Mouse (Mus musculus) heart, postnatal 25 days (tissue): ENCODE data around the gene Slc35e1. TPM values are rescaled to one million over a fixed set of nuclear protein-coding genes. Genes with fewer than 3 reads are reported as not detected.

Experiments
- DNase-seq: peaks from one replicate; pipeline ENCODE4 v3.0.0; 2022; ENCODE audit warnings: low spot score
- intact Hi-C: fragments of 180-260 bp; cut with DNase I; formaldehyde crosslinking; loops from one replicate; pipeline ENCODE4 v1.15.1; 2025
- total RNA-seq, 2 experiments: library from RNA; stranded (reverse); gene quantifications; 2 replicates each; pipeline ENCODE4 v1.2.3; 2021

Gene Slc35e1
- total RNA-seq, 2 experiments from 2014 or later: 70.1 to 70.3 TPM

DNA sequence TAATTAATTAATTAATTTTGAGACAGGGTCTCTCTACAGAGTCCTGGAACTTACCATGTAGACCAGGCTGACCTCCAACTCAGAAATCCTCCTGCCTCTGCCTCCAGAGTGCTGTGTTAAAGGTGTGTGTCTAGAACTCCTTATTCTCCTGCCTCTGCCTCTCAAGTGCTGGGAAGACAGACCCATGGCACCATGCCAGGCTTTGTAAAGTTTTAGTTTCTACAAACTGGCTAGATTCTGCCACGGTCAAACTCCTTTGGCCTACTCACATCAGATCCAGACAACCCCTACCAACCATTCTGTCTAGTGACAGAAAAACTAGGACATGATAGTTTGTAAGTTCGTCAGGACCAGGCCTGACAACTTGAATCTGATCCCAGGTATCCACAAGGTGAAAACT lies 1.4 kb downstream of the Slc35e1 start:
- DNase-seq: no peak
- intact Hi-C loops: no loop called here

DNA sequence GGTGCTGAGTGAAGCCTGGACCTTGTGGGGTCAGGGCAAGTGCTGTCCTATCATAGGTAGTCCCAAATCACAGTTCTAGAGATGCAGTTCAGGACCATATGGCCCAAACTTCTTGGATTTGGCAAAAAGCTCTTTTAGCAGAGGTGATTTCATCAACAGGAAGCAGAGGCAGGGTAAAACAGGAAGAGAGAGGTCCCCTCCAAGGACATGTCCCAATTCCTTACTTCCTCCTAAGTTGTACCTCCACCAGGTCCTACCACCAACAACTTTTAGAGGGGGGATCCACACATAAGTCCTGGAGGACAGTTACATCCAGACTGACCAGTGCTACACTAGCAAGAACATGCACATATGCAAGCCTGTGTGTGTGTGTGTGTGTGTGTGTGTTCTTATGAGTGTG lies 5.4 kb downstream of the Slc35e1 start:
- intact Hi-C loops: no loop called here
- DNase-seq: no peak

DNA sequence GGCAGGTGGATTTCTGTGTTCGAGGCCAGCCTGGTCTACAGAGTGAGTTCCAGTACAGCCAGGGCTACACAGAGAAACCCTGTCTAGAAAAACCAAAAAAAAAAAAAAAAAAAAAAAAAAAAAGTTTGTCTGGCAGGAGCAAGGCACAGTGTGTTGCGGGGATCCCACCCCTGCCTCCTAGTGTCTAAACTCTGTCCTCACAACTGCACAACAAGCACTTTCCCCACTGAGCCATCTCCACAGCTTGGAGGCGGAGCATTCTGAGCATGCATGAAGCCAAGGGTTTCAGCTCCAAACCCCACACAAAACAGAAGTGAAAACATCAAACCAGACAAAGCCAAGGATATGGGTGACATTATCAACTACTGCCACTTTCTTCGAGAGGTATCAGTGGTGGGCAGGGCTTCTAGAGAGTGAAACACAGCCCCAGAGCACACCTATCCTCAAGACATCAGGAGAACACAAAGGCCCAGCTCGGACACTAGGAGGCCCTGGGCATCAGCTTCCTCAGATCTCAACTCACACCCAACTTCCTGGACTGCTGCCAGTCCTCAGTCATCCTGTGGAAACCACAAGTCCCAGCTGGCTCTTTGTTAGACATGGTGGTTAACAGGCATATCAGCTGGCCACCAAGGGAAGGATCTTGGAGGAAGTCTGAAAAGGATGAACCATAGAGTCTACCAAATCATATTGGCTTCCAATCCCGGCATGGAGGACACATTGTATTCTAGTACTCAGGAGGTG lies 6.8 kb downstream of the Slc35e1 start:
- peak; percentile 36 for DNase-seq
- intact Hi-C loops: no loop called here

DNA sequence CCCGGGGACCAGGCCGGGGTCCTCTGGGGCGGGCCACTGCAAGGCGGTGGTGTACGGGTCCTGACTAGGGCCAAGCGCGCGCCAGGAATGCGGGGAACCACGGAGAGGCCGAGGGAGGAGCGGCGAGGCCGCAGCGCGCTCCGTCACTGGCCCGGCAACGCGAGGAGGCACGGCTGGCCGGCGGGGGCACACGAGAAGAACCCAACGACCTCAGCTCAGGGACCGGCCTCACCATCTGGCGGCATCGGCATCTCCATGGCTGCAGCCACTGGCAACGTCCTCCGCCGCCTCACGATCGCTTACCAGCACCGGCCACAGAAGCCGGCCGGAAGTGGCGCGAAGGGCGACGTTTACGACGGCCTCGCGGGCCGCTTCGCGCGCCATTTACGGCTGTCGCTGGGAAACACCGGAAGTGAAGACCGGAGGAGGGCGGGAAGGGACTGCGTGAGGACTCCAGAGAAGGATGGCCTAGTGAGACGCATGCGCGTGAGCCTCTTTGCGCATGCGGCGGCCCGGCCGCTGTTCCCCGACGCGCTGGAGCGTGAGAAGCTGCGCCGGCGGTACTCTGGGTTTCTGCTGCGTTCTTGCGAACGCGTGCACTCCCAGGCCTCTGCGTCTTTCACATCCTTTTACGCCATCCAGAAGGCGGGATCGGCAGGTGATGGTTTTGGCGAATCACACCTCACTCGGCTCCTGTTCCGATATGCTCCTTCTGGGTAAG lies 17.4 kb downstream of the Slc35e1 start, which contains the start of gene Cherp:
Gene Cherp, minus strand, starts transcription at position 401 of the 721 bp plus-strand sequence.
- intact Hi-C loops: loop anchor here (1.0 to 10.0 kb wide), 2 partner anchors 17 to 230 kb away; partner anchors contain the start of genes Ap1m1 and Slc35e1
- DNase-seq: peak; percentile 96

DNA sequence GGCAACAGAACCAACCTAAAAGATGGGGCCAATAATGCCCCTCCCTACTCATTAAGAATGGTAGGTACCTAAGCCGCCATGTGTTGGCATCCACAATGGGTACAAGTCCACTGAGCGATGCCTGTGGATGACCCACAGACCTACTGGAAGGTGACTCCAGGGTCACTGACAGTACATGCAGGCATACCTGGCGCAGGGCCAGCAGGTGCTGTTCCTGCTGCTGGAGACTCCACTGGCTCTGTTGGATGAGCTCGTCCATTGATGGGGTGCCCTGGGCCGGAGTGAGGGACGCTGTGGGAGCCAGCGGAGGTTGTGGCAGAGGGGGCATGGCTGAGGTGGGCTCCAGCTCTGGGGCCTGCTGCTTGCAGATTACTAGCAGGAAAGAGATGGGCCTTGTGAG lies 21.7 kb downstream of the Slc35e1 start:
- DNase-seq: no peak

DNA sequence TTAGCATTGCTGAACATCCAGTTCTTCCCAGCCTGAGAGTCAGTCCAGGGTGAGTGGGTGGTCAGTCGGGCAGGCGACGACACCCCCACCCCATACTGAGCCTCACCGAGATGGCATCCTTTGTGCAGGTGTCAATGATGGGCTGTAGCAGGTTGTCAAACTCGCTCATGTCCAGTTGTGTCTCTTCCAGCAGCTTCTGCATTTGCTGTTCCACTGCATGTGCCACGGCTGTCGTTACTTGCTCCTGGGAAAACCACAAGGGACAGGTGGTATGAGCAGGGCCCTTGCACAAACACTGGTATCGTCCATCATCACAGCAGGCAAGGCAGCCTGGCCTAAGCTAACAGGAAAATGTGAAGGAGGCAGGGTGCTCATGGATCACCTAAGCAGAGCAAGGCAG lies 22.4 kb downstream of the Slc35e1 start:
- DNase-seq: no peak
- intact Hi-C loops: loop anchor here (10.0 kb wide), 1 partner anchor 225 kb away; the partner anchor contains the start of gene Ap1m1

More for the DNA sequence above, 21.7 kb downstream of the Slc35e1 start:
- intact Hi-C loops: loop anchor here (10.0 kb wide), 1 partner anchor 226 kb away; the partner anchor contains the start of gene Ap1m1

DNA sequence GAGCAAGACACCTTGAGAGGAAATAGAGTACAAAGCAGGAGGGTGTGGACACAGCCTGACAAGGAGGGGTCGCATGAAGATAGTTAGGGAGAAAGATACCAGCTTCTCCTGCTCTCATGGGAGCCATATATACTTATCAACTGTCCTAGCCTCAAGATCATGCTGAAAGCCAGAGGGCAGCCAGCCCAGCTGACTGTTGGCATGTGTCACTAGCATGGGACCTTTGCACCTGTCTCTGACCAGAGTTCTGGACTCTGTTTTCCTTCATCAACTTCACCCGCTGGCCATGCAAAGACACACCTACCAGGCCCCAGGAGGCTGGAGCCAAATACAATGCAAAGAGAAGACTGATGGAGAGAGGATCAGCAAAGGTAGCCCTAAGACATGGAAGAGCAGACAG lies 23.2 kb downstream of the Slc35e1 start:
- no peak for DNase-seq
- intact Hi-C loops: no loop called here

DNA sequence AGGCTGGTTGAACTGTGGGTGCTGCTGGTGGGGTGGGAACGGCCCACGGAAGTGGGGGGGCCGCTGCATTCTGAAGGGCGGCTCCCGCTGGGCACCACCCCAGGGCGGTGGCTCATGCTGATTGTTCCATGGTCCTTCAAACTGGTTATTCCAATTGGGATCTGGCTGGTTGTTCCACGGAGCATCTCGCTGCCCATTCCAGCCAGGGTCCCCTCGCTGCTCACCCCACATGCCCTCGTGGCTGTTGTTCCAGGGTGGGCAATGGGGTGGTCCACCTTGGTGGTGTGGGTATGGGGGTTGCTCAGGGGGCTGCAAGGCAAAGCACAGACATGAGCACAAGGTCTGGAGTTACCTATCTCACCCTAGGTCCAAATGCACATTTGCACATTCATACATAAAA lies 28.2 kb downstream of the Slc35e1 start:
- intact Hi-C loops: no loop called here
- no peak for DNase-seq

DNA sequence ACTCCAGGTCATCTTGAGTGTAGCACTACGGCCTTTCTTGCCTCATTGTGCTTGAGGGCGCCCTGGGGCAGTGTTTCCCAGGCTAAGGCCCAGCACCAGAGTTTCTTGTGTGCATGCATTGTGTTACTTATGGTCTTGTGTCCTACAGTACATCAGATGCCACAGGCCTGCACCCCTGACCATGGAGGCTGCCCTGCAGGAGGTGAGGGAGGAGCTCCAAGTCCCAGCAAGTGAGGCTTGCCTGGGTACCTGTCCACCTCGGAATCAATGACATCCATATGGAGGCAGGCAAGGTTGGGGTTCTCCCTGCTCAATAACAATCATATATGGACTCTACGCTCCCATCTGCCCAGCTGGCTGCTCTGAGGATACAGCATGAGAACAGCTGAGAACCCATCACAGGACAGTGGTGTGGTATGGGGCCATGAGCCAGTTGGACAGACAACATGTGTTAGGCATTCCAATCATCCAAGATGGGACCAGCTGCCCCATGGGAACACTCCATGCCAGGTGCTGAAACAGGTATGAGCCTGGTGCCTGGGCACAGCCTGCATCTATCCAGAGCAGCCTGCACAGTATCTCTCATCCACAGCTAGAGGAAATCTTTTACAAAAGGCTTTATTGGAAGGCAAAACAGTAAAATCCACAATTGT lies 32.4 kb downstream of the Slc35e1 start:
- DNase-seq: no peak
- intact Hi-C loops: no loop called here

DNA sequence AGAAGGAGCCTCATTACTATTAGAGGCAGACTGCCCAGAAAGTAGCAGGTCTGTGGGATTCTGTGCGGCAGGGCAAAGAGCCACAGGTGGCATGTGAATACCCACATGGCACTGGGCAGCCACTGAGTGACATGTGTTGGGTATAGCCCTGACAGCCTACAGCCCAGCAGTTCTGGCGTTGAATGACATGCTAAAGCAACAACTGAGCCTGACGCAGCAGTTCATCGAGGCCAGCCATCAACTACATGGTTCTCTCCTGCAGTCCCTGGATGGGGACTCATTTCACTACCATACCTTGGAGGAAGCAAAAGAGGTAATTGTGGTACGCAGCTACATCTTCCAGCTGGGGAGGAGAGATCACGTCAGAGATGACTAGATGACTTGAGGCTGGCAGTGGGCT lies 34.0 kb downstream of the Slc35e1 start:
- no peak for DNase-seq
- intact Hi-C loops: no loop called here

DNA sequence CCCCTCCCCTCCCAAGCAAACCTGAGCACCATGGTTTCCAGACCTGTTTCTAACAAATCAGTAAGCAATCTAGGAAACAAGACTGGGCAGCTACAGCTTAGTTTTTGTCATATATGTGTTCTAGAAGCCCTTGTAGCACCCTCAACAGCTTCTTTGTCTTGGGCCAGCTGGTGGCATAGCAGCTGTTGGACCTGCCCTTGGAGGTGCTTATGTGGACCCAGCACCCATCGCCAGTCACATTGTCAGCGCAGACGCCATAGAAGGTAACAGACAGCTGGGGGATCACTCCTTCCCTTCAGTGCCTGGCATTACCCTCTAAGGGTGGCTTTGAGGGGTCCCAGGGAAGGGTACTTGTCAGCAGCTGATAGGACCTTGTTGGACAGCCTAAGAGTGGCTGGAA lies 34.6 kb downstream of the Slc35e1 start:
- no peak for DNase-seq
- intact Hi-C loops: no loop called here

DNA sequence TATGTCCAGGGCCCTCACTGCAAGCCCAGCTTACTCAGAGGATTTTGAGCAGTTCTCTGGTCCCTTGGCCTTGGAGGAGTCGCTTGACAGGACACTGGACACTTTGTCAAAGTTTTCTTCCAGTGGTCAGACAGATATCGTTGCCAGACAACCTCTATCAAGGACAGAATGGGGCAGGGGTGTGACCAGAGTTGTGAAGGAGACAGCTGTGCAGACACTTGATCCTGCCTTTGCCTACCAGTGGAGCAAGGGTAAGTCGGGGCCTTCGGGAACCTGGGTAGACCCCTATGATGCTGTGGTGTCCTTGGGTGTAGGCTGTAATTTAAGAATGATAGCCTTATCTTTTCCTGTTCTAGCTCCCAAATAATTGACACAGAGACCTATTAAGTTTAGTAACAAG lies 37.1 kb downstream of the Slc35e1 start:
- intact Hi-C loops: no loop called here
- no peak for DNase-seq

DNA sequence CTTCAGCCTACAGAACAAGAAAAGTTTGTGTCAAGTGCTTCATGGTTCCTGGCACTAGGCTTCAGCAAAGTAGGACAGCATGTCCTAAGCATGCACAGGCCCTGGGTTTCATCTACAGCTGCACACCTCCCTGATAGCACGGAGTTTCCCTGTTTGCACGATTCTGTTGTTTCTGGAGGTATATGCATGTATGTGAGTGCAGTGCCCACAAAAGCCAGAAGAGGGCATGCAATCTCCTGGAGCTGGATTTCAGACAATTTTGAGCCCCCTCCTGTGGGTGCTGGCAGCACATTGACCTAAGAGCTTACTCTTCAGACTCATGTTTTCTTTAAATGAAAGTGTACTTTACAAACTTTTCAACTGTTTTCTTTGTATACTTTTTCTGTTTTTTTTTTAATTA lies 38.5 kb downstream of the Slc35e1 start:
- intact Hi-C loops: no loop called here

DNA sequence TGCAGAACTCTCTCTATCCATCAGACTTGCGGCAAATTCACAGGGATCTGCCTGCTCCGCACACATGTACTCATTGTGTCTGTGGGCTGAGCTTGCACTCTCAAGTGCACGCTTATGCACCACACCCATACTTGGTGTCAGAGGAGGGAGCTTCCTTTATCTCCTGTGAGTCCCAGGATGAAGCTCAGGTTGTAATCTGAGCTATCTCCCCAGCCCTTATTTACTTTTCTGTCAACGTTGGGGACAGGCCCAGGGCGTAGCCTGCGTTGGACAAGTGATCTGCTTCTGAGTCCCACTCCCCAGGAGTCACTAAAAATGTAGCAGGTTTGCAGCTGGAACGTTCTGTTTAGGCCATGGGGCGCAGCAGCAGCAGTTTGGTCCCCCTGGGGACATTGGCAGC lies 40.9 kb downstream of the Slc35e1 start:
- intact Hi-C loops: no loop called here
- no peak for DNase-seq

More for the DNA sequence above, 38.5 kb downstream of the Slc35e1 start:
- no peak for DNase-seq

DNA sequence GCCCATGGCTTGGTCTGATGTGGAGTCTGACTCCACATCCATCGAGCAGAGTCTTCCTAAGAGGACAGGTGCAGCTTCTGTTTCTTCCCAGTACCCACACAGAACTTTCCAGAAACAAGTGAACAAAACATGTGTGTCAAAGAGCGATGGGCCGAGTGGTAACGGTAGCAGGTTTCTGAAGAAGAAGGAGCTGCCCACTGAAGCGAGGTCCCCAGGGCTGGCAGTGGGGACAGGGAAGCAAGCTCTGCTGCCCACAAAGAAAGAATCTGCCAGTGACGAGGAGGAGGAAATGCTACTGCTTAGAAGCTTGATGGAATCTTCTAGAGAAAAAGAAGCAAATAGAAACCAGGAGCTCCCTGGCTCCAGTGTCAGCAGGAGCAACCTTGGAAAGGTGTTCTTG lies 47.3 kb downstream of the Slc35e1 start:
- intact Hi-C loops: no loop called here
- DNase-seq: no peak

DNA sequence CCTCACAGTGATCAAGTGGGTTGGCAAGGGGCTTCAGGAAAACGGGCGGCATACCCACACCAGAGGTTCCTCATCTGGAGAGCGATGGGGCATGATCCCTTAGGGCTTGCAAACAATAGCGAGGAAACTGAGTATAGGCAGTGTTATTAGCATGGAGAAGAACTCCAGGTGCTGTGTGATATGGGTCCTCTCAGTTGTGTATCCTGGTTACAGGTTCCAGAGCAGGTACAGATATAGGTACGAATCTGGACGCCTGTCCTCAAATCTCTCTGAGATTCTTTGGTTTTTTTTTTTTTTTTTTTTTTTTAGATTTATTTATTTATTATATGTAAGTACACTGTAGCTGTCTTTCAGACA lies 48.4 kb downstream of the Slc35e1 start:
- DNase-seq: no peak
- intact Hi-C loops: loop anchor here (2.0 kb wide), 1 partner anchor 21 kb away; no protein-coding TSS in a partner anchor

DNA sequence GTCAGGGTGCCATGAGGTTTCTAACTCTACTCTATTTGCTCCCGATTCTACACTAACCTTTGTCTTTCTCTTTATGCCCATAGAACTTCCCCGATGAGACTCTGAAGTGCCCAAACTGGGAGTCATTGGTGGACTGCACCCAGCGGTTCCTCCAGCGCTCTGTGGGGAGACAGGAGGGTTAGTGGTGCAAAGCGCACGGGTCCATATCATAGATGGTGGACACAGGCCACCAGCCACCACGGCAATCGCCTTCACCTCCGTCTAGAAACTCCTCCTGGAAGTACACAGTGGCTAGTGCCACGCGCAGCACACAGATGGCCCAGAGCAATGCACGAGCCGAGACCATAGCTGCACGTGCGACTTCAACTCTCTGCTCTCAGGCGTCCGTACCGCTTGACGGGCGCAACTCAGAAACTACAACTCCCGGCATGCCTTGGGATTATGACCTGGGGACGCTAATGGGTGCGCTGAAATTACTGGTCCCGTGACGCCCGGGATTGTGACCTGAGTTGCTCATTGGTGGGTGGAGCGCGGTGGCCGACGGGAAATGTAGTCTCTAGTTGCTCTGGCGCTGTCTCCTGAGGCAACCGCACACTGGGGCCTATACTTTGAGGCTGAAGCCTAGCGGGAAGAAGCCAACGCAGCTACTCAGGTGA lies 48.9 kb downstream of the Slc35e1 start, which contains the start of the genes Calr3 and 1700030K09Rik:
Gene Calr3, minus strand, starts transcription at position 533 of the 656 bp plus-strand sequence.
Gene 1700030K09Rik, plus strand, starts transcription at position 543 of the 656 bp plus-strand sequence.
- intact Hi-C loops: loop anchor here (2.0 kb wide), 1 partner anchor 21 kb away; no protein-coding TSS in a partner anchor
- peak; percentile 96 for DNase-seq

DNA sequence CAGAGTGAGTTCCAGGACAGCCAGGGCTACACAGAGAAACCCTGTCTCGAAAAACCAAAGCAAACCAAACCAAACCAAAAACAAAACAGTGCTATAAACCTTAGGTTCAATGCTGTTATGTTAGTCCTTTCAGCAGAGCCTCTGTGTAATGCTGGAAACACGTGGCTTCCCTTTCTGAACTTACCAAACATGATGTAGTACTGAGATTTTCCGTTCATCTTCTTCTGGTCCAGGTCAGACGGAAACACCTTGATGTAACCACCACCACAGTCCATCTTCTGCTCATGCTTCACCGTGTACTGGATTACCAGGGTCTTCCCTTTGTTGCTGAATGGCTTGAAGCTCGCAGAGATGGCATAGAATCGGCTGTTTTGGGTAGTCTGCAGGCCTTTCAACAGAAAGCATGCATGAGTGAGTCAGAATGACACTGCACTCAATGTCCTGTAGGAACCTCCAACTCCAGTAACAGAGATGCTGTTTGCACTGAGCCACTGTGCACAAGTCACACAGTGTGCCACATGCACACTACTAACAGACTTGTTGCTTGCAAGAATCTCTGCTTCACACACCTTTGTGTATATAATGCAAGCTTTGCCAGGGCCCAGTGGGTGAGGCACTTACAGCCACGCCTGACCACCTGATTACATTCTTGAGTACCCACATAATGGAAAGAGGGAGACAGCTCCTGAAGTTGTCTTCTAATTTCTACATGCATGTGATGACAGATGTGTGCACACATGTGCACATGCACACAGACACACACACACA lies 54.0 kb downstream of the Slc35e1 start:
- intact Hi-C loops: no loop called here
- DNase-seq: no peak

DNA sequence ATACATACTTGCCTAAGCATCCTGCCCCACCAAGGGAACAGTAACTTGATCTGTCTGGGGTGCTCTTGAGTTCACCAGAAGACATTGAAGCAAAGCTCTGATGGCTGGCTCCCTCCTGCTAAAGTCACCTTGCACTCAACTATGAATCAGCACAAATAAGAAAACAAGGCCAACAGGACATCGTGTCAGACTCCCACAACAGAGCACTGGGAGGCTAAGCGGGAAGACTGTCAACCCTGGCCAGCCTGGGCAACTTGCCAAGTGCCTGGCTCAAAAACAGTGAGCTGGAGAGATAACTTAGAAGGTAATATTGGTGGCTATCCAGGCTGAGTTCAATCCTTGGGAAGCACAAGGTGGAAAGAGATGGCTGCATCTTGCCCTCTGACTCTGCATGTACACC lies 57.5 kb downstream of the Slc35e1 start:
- intact Hi-C loops: no loop called here
- peak; percentile 37 for DNase-seq
